Mouse (Mus musculus) testis, adult 2 months (tissue): ENCODE measurements around the gene Dclk2.

Experiments used
- CTCF ChIP-seq: fragments of 200-500 bp; IDR thresholded peaks from 2 replicates; pipeline ENCODE4 v1.5.1; 2012; ENCODE audit warnings: low read depth, mild to moderate bottlenecking, inconsistent platforms, low read length, moderate library complexity; ENCODE audit not compliant: control insufficient read depth, insufficient read depth, insufficient replicate concordance
- POLR2A ChIP-seq: fragments of 200-500 bp; IDR thresholded peaks from 2 replicates; pipeline ENCODE4 v1.6.1; 2012; ENCODE audit warnings: low read depth, mild to moderate bottlenecking, inconsistent platforms, low read length, moderate library complexity; ENCODE audit not compliant: control insufficient read depth

- TF ChIP-seq CTCF, result no peak
- TF ChIP-seq POLR2A, result no peak
These were observed 36.7 kb downstream of the Dclk2 start for GRCm38 (mm10) chr3:86883985-86884384.
